Mouse (Mus musculus) fibroblast of lung, adult 2 months (primary cell): ENCODE data around the gene Ly6f.

Source experiments
- DNase-seq: peaks from one replicate; pipeline ENCODE4 v3.0.0-alpha.2; 2011; ENCODE audit warnings: low read depth

Gene Ly6f

GRCm38 (mm10) chr15:75318584-75318983, 50.4 kb downstream of the Ly6f start:
- DNase-seq = no peak

GRCm38 (mm10) chr15:75320104-75320503, 51.9 kb downstream of the Ly6f start:
- no peak for DNase-seq
